Comparison of ENCODE assay signal across 7 mouse cellular contexts in genomic region chr11:115475025-115475757, GRCm38 (mm10). TPM values are rescaled to one million over a fixed set of nuclear protein-coding genes. Genes with fewer than 3 reads are reported as not detected.
DNase-seq lines count a peak whose midpoint lies in the region; ATAC-seq lines count a peak whose summit lies in the region.

TSS of gene Armc7 (plus strand) at chr11:115475667.

- H3K36me3 ChIP-seq in intestine, embryonic 15.5 days, result no peaks in the 10 kb centered on the region
- peaks cover 3% of the 10 kb centered on the region; the same call in 1 of the 2 replicates for H3K36me3 ChIP-seq in midbrain, embryonic 10.5 days

- peak within 1 kb of the TSS; percentile 88 for H3K4me2 ChIP-seq in intestine, embryonic 15.5 days (replicated peaks)

- peak within 1 kb of the TSS; percentile 77 for H3K9ac ChIP-seq in intestine, embryonic 15.5 days

- under 1% methylated on average over 26 of the region's 26 CpGs for WGBS in intestine, embryonic 15.5 days
- under 1% methylated on average over 26 of the region's 26 CpGs for WGBS in midbrain, embryonic 10.5 days

- no peaks in the 10 kb centered on the region for H3K27me3 ChIP-seq in intestine, embryonic 15.5 days (replicated peaks)
- H3K27me3 ChIP-seq in midbrain, embryonic 10.5 days (ENCODE audit: low read depth, poor library complexity, severe bottlenecking), result no peaks in the 10 kb centered on the region

- intact Hi-C loops in left cerebral cortex, postnatal 25 days (cut with DNase I), result loop anchor here (1.0 kb wide), 1 partner anchor 117 kb away; no protein-coding TSS in a partner anchor

- H3K4me3 ChIP-seq in intestine, embryonic 15.5 days (replicated peaks), result peak within 1 kb of the TSS; percentile 84
- H3K4me3 ChIP-seq in midbrain, embryonic 10.5 days, result peak within 1 kb of the TSS; percentile 90

- DNase-seq in adrenal gland, adult (ENCODE audit: inconsistent age in 2 of 2, low spot score in 1 of 2), result peak; percentile 97 to 99
- DNase-seq in embryo, embryonic 10.5 days (ENCODE audit: low spot score), result peak; percentile 99
- DNase-seq in gastrocnemius, postnatal 25 days, result peak; percentile 94
- DNase-seq in left cerebral cortex, postnatal 25 days (ENCODE audit: low spot score in 2 of 2), result peak; percentile 92 to 97
- peak; percentile 95 for DNase-seq in midbrain, embryonic 10.5 days (ENCODE audit: low spot score)
- DNase-seq in right cerebral cortex, postnatal 4 days, result peak; percentile 88

- peak; percentile 97 for ATAC-seq in intestine, embryonic 15.5 days

- no peaks in the 10 kb centered on the region for H3K9me3 ChIP-seq in intestine, embryonic 15.5 days
- no peaks in the 10 kb centered on the region for H3K9me3 ChIP-seq in midbrain, embryonic 10.5 days (replicated peaks)

- H3K4me1 ChIP-seq in intestine, embryonic 15.5 days (replicated peaks), result peaks cover 23% of the 10 kb centered on the region
- peaks cover 40% of the 10 kb centered on the region for H3K4me1 ChIP-seq in midbrain, embryonic 10.5 days

- peak within 1 kb of the TSS; percentile 51 for H3K27ac ChIP-seq in intestine, embryonic 15.5 days
- peak within 1 kb of the TSS; percentile 87 for H3K27ac ChIP-seq in midbrain, embryonic 10.5 days (replicated peaks)

RNA-seq across cellular contexts. Expression of gene Armc7, which starts in this region (rescaled TPM):
- 1 to 10 TPM in 1 of 2 experiments, under 1 TPM in 1; 0.94 to 1.0 TPM for total RNA-seq in gastrocnemius, postnatal 25 days (2021)
- 6.6 and 8.0 TPM in 2 replicates for polyA plus RNA-seq in intestine, embryonic 15.5 days (2015; fragmentation: Nextera tagmentation; extraction: Ambion mirVana)
- 10 to 100 TPM; 12.5 to 12.8 TPM for total RNA-seq in left cerebral cortex, postnatal 25 days (2021)
- polyA plus RNA-seq in midbrain, embryonic 10.5 days (2016; fragmentation: Nextera tagmentation; extraction: Ambion mirVana), result 6.6 and 9.4 TPM in 2 replicates

Comparison
In these comparisons a context has a peak if more than half of its experiments do, and no peak if none do; other contexts are left out.
1. Peak in every context shown above with its lines: DNase-seq, ATAC-seq, H3K4me3 ChIP-seq and H3K27ac ChIP-seq.
2. RNA of gene Armc7 (total RNA-seq): 12.5 to 12.8 TPM in left cerebral cortex, postnatal 25 days; 0.94 to 1.0 TPM in gastrocnemius, postnatal 25 days; every median in the first group is over 4 times any median in the second.